In the genomic region with DNA sequence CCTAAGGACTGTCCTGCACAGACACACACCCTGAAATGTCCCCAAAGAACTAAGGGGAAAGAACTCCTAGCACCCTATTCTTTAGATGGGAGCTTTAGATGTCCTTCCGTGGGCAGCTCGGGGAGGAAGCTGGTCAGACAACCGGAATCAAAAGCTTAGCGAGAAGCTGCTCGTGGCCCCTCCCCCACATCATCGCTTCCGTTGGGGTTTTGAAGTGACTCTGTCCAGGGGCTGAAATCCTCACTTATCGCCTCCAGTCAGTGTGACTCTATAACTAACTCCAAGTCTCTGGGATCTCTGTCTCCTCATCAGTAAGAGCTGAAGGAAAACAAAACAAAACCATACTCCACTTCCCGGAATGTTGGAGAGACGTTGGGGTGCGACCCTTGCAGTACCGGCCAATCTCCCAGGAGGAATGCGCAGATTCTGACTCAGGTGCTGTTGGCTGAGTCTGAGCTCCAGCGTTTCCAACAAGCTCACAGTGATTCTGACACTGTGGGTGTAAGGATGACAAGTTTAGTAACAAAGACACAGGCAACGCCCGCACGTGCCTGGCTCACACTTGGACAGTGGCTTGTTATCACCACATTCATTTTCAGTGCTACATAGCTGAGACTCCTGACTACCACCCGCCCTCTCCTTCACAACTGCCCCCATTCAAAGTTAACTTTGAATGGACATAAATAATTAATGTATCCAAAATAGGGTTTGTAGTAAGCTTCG, we compare ENCODE assay signal across 10 mouse cellular contexts. TPM values are rescaled to one million over a fixed set of nuclear protein-coding genes. Genes with fewer than 3 reads are reported as not detected.
DNase-seq lines count a peak whose midpoint lies in the region; ATAC-seq lines count a peak whose summit lies in the region.
"Had no signal": no experiment of that assay in that cellular context is flagged by ENCODE, and none has a peak within 500 bp of the region (broad histone marks: within the 10 kb centered on the region; RNA-seq: fewer than 3 reads in every experiment).

No protein-coding gene starts in this region.

- no peak overlapping the region for H3K4me3 ChIP-seq in heart, embryonic 15.5 days
- H3K4me3 ChIP-seq in midbrain, embryonic 10.5 days = 0 out of 2 replicates have a peak overlapping the region, but pooled peaks have one; percentile 5
- no peak overlapping the region for H3K4me3 ChIP-seq in midbrain, embryonic 14.5 days (replicated peaks; ENCODE audit: low read depth, low read length)
- H3K4me3 ChIP-seq: forebrain, embryonic 15.5 days had no signal

- H3K9ac ChIP-seq in heart, embryonic 15.5 days = no peak overlapping the region
- no peak overlapping the region for H3K9ac ChIP-seq in midbrain, embryonic 14.5 days (replicated peaks; ENCODE audit: low read length)
- H3K9ac ChIP-seq: forebrain, embryonic 15.5 days had no signal

- ATAC-seq in heart, embryonic 15.5 days (replicated peaks; ENCODE audit: insufficient number of reproducible peaks, insufficient read depth, low FRiP score, low read depth) = no peak
- ATAC-seq in midbrain, embryonic 14.5 days (ENCODE audit: low FRiP score, low TSS enrichment) = no peak
- no peak for ATAC-seq in activated CD4-positive, CD25-positive, alpha-beta regulatory T cell, adult 4 months
- ATAC-seq: forebrain, embryonic 15.5 days had no signal

- H3K36me3 ChIP-seq in heart, embryonic 15.5 days = no peaks in the 10 kb centered on the region
- H3K36me3 ChIP-seq in midbrain, embryonic 10.5 days = no peaks in the 10 kb centered on the region
- H3K36me3 ChIP-seq in midbrain, embryonic 14.5 days (ENCODE audit: control insufficient read depth, insufficient read depth, low read length) = no peaks in the 10 kb centered on the region
- H3K36me3 ChIP-seq: forebrain, embryonic 15.5 days had no signal

- H3K9me3 ChIP-seq in heart, embryonic 15.5 days (replicated peaks) = no peaks in the 10 kb centered on the region
- H3K9me3 ChIP-seq in midbrain, embryonic 10.5 days (replicated peaks) = no peaks in the 10 kb centered on the region
- no peaks in the 10 kb centered on the region for H3K9me3 ChIP-seq in midbrain, embryonic 14.5 days (ENCODE audit: control insufficient read depth, low read length)
- H3K9me3 ChIP-seq: forebrain, embryonic 15.5 days had no signal

- H3K4me1 ChIP-seq in heart, embryonic 15.5 days (replicated peaks) = peaks cover 23% of the 10 kb centered on the region
- H3K4me1 ChIP-seq in midbrain, embryonic 10.5 days = peaks cover 16% of the 10 kb centered on the region
- H3K4me1 ChIP-seq in midbrain, embryonic 14.5 days (ENCODE audit: control insufficient read depth, insufficient read depth, low read length) = 0 out of 2 replicates have a peak, but pooled peaks cover 11% of the 10 kb centered on the region

- peak overlapping the region; percentile 36 for H3K4me2 ChIP-seq in heart, embryonic 15.5 days
- H3K4me2 ChIP-seq in midbrain, embryonic 14.5 days (ENCODE audit: low read length) = no peak overlapping the region
- H3K4me2 ChIP-seq: forebrain, embryonic 15.5 days had no signal

- peaks cover 9% of the 10 kb centered on the region; the same call in 1 of the 2 replicates for H3K27me3 ChIP-seq in heart, embryonic 15.5 days
- 0 out of 2 replicates have a peak, but pooled peaks cover 7% of the 10 kb centered on the region for H3K27me3 ChIP-seq in midbrain, embryonic 10.5 days (ENCODE audit: low read depth, poor library complexity, severe bottlenecking)
- H3K27me3 ChIP-seq in midbrain, embryonic 14.5 days (ENCODE audit: control insufficient read depth, insufficient read depth, low read length) = no peaks in the 10 kb centered on the region

- WGBS in heart, embryonic 15.5 days = 15% methylated on average over 19 of the region's 19 CpGs
- 28% methylated on average over 19 of the region's 19 CpGs for WGBS in midbrain, embryonic 10.5 days
- 29% methylated on average over 19 of the region's 19 CpGs for WGBS in midbrain, embryonic 14.5 days

- DNase-seq in heart, adult 8-10 months (ENCODE audit: low spot score) = no peak
- DNase-seq in midbrain, embryonic 10.5 days (ENCODE audit: low spot score) = no peak
- DNase-seq in midbrain, embryonic 14.5 days = no peak
- DNase-seq in embryo, embryonic 11 days = peak; percentile 67
- peak; percentile 55 to 61 for DNase-seq in right cerebral cortex, postnatal 36 days (ENCODE audit: low spot score in 2 of 2)
- DNase-seq in layer of hippocampus, adult 9-11 months = no peak
- DNase-seq: kidney, adult 18-20 months had no signal

- H3K27ac ChIP-seq in heart, embryonic 15.5 days = no peak overlapping the region
- H3K27ac ChIP-seq in midbrain, embryonic 10.5 days (replicated peaks) = 0 out of 2 replicates have a peak overlapping the region, but pooled peaks have one; percentile 3
- H3K27ac ChIP-seq in midbrain, embryonic 14.5 days (replicated peaks; ENCODE audit: low read depth, low read length) = no peak overlapping the region
- H3K27ac ChIP-seq: forebrain, embryonic 15.5 days had no signal

RNA-seq across cellular contexts. Expression of a gene that starts 51.9 kb away (rescaled TPM):
- 10.7 and 12.7 TPM in 2 replicates for polyA plus RNA-seq in heart, embryonic 15.5 days (2015; fragmentation: Nextera tagmentation; extraction: Ambion mirVana)
- total RNA-seq in heart, adult 8-10 months (2022) = 10 to 100 TPM; 11.7 to 13.0 (median 12.3) TPM
- 18.2 and 20.1 TPM in 2 replicates for polyA plus RNA-seq in midbrain, embryonic 10.5 days (2016; fragmentation: Nextera tagmentation; extraction: Ambion mirVana)
- polyA plus RNA-seq in midbrain, embryonic 14.5 days (2014; fragmentation: Nextera tagmentation; extraction: Ambion mirVana) = 23.1 and 31.2 TPM in 2 replicates
- polyA plus RNA-seq in activated CD4-positive, CD25-positive, alpha-beta regulatory T cell, adult 4 months (2017; shearing (Covaris generic)) = 10 to 100 TPM; 16.9 to 23.2 TPM

Comparison
In these comparisons a context has a peak if more than half of its experiments do, and no peak if none do; other contexts are left out.
1. DNase-seq: peak in embryo, embryonic 11 days (single experiment) and right cerebral cortex, postnatal 36 days (2 of 2); none in heart, adult 8-10 months (single experiment), midbrain, embryonic 10.5 days (single experiment), midbrain, embryonic 14.5 days (single experiment) and layer of hippocampus, adult 9-11 months (single experiment).